Mouse (Mus musculus) ES-Bruce4 (cell line): ENCODE results near the gene Ntrk1.

Source experiments
- CTCF ChIP-seq: IDR thresholded peaks from one replicate; pipeline ENCODE4 v1.8.1; 2011; ENCODE audit warnings: low read depth, low read length
- POLR2A ChIP-seq: IDR thresholded peaks from one replicate; pipeline ENCODE4 v1.8.1; 2011; ENCODE audit warnings: low read length; ENCODE audit not compliant: insufficient read depth

DNA sequence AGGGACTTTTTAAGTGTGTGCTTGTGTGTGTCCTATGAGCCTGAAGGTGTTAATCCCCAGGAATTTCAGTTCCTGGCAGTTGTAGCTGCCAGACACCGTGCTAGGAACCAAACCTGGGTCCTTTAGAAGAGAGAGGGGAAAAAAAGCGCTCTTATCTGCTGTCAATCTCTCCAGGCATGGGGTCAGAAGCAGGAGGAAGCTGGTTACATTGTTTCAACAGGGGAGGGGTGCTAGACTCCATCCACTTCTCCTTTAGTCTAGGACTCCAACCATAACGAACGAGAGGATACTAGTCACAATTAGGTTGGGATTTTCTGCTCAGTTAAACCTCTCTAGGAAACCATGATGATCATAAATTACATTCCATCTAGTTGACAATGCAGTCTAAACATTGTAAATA, 33.5 kb upstream of the Ntrk1 start:
- no peak for TF ChIP-seq CTCF
- no peak for TF ChIP-seq POLR2A
